Mouse (Mus musculus) macrophage (primary cell): ENCODE results near the gene Tm2d1. TPM values are rescaled to one million over a fixed set of nuclear protein-coding genes. Genes with fewer than 3 reads are reported as not detected.

Experiments
- H3K27ac ChIP-seq: fragments of 350-480 bp; formaldehyde crosslinking; 2 replicates; pipeline ENCODE4 v1.9.0; 2021
- H3K36me3 ChIP-seq: fragments of 350-480 bp; formaldehyde crosslinking; 2 replicates; pipeline ENCODE4 v1.9.0; 2021; ENCODE audit errors: inconsistent target
- H3K4me3 ChIP-seq: fragments of 350-480 bp; formaldehyde crosslinking; 2 replicates; pipeline ENCODE4 v1.9.0; 2021; ENCODE audit errors: inconsistent target
- H3K79me2 ChIP-seq: fragments of 350-480 bp; formaldehyde crosslinking; 2 replicates; pipeline ENCODE4 v1.9.0; 2021; ENCODE audit errors: inconsistent target
- WGBS: methylation state at CpG from one replicate; pipeline ENCODE4 v1.1.7; 2026; ENCODE audit warnings: inconsistent platforms; ENCODE audit not compliant: missing documents; 5-methylcytosine and 5-hydroxymethylcytosine counted together
- polyA plus RNA-seq: library from polyadenylated mRNA; stranded (reverse); fragments of 250-400 nt; gene quantifications from 3 replicates; pipeline ENCODE4 v1.2.4, GENCODE M21; 2018; ENCODE audit warnings: inconsistent platforms

Tm2d1 gene
- polyA plus RNA-seq, 1 experiment from 2014 or later, result 26.4 TPM

DNA sequence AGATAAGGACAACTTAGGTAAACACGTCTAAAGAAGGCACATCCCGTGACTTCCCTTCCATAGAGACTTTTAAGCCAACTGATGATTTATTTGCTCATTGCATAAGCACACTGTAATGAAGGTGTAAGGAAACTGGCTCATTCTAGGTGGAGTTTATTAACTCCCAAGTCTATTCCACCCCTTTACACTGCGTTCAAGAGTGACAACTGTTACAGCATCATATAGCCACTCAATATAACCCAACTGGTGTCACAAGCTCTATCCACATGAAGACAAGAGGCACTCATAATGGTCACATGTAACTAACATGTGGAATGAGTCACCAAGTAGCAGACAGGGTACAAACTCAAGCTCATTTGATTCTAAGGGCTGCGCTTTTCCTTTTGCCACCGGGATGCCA, 34.5 kb downstream of the Tm2d1 start:
- H3K36me3 ChIP-seq, result no peaks in the 10 kb centered on the region
- no peak overlapping the region for H3K27ac ChIP-seq
- 68% methylated on average over 5 of the region's 5 CpGs for WGBS
- no peaks in the 10 kb centered on the region for H3K79me2 ChIP-seq
- H3K4me3 ChIP-seq, result no peak overlapping the region

DNA sequence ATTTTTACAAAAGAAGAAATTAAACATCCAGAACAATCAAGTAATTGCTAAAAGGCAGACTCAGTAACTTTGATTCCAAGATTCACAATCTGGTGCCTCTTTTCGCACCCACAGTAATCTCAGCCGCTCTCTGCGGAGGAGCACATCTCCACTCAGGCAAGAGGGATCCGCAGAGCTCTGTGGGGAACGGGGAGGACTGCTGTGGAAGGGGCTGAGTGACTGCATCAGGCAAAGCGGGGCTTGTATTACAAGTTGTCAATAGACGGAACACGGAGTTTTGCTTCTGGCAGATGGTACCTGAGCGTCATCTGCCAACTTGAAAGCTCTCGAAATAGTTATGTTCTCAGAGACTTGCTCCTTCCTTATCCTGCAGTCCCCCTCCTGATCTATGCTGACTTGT, 37.3 kb downstream of the Tm2d1 start:
- Histone ChIP-seq H3K79me2 (no peaks in the 10 kb centered on the region), H3K36me3 (no peaks in the 10 kb centered on the region), H3K27ac (no peak overlapping the region), H3K4me3 (no peak overlapping the region)
- 97% methylated on average over 10 of the region's 10 CpGs for WGBS

DNA sequence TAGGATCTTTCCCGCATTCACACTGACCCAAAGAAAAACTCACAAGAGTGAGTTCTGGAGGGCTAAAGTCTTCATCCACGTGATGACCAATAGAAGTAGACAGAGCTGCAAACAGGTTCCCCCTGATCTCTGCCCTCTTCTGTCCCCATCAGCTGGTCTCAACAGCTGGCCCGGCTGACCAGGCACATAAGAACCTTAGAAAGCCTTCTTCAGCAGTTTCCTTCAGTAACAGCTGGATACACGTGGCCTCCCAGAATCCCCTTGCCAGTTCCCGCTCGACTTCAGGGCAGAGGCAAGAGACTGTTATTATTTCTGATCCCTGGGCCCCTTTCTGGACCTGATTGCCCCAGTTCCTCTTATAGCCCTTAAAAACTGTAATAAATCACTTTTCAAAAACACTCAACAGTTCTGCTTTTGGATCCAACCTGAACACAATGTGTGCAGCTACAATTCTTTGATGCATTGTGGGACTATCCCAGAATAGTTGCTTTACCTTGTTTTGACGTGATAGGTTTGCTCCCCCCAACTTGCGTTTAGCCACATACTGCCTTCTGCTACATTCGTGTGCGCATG, 43.0 kb downstream of the Tm2d1 start:
- 19% methylated on average over 10 of the region's 10 CpGs for WGBS
- no peak overlapping the region for H3K4me3 ChIP-seq
- H3K36me3 ChIP-seq, result no peaks in the 10 kb centered on the region

DNA sequence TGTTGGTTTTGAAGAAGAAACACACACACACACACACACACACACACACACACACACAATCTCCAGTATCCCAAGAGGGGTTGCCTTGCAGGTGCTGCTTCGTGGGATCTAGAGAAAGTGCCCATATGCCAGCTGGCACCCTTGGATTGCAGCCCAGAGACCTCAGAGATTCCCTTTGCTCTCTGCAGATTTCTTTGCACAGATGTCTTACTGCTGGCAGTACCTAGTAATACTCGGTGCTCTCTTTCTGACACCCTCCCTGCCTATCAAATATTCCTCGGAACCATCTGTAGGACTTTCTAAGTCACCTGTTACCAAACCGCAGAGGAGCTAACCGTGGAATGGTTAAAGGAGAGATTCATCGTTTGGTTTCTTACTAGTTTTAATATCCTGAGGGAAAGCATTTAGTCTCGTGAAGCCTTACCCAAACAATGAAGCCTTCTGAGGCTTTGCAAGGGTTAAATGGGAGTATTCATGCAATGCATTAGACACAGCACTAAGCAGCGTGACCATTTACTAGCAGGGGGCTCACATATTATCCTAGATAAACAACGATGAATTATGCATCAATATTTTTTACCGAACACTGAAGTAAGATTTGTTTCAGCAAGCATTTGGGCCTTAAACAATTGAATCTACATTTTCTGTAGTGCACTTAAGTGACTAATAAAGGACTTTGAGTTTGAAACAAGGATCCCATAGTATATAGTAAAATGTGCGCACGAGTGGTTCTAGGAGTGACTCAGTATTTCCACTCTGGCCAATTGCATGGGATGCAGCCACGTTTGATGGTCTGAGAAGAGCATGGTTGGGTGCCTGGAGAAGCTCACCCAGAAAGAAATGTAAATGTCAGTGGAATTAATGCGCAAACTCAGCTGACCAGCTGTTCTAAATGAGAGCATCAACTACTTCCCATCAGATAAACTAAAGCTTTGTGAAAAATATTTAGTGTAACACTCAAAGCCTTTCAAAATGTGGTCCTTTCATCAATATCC, 44.2 kb downstream of the Tm2d1 start:
- no peaks in the 10 kb centered on the region for H3K79me2 ChIP-seq
- WGBS, result 87% methylated on average over 14 of the region's 14 CpGs
- no peak overlapping the region for H3K4me3 ChIP-seq
- no peak overlapping the region for H3K27ac ChIP-seq
- H3K36me3 ChIP-seq, result no peaks in the 10 kb centered on the region

More for the DNA sequence above, 43.0 kb downstream of the Tm2d1 start:
- Histone ChIP-seq H3K27ac (no peak overlapping the region), H3K79me2 (no peaks in the 10 kb centered on the region)

DNA sequence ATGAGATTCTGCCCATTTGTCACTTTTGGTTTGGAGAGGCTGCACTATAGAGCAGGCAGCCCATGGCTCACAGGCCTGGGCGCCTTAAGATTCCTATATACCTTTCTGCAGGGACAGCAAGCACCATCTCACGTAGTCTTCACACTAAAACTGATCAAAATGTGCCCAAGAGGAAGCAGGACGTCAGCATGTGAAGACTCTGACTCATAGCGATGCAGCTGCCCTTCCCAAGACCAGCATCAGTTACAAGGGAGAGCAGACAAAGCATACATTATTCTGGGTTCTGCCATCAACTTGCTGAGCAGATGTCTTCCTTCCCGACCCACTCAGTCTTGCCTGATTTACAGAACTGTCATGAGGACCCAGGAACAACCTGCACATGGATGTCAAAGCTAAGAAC, 45.9 kb downstream of the Tm2d1 start:
- H3K79me2 ChIP-seq, result no peaks in the 10 kb centered on the region
- H3K27ac ChIP-seq, result no peak overlapping the region
- whole genome bisulfite sequencing, result 83% methylated on average over 5 of the region's 5 CpGs
- H3K4me3 ChIP-seq, result no peak overlapping the region
- H3K36me3 ChIP-seq, result no peaks in the 10 kb centered on the region

DNA sequence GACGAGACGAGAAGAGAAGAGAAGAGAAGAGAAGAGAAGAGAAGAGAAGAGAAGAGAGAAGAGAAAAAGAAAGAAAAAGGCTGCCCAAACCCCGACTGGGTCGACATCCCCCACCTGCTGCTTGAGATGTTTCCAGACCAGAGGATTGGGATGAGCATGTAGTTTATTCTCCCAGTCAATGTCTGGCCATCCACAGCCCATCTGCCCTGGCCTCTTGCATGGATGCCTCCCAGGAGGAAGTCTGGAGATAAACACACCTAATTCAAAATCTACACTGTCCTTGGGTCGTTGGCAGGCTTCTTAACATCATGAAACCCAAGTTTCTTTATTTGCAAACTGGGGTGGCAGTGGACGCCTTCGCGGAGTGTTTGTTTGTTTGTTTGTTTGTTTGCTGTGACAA, 47.4 kb downstream of the Tm2d1 start:
- 92% methylated on average over 6 of the region's 8 CpGs for WGBS
- no peaks in the 10 kb centered on the region for H3K36me3 ChIP-seq
- no peak overlapping the region for H3K27ac ChIP-seq
- H3K79me2 ChIP-seq, result no peaks in the 10 kb centered on the region
- no peak overlapping the region for H3K4me3 ChIP-seq

DNA sequence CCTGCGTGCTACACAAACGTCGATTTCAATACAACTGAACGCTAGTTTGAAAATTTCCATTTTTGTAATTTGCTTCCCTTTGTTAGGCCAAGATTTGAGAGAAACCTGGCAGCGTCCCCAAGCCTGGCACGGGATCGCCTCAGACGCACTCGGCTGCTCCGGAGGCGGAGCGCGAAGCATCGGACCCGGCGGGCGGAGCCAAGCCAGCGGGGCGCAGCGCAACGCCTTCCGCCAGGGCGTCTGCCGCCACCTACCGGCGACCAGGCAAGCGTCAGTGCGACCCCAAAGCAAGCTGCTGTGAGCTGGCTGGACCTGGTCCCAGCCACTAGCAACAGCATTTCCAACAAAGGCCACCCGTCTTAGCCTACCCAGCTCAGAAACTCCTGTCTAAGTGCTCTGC, 60.9 kb downstream of the Tm2d1 start:
- H3K4me3 ChIP-seq, result peak overlapping the region; percentile 27
- H3K79me2 ChIP-seq, result no peaks in the 10 kb centered on the region
- no peaks in the 10 kb centered on the region for H3K36me3 ChIP-seq
- WGBS, result under 1% methylated on average over 29 of the region's 29 CpGs
- no peak overlapping the region for H3K27ac ChIP-seq

DNA sequence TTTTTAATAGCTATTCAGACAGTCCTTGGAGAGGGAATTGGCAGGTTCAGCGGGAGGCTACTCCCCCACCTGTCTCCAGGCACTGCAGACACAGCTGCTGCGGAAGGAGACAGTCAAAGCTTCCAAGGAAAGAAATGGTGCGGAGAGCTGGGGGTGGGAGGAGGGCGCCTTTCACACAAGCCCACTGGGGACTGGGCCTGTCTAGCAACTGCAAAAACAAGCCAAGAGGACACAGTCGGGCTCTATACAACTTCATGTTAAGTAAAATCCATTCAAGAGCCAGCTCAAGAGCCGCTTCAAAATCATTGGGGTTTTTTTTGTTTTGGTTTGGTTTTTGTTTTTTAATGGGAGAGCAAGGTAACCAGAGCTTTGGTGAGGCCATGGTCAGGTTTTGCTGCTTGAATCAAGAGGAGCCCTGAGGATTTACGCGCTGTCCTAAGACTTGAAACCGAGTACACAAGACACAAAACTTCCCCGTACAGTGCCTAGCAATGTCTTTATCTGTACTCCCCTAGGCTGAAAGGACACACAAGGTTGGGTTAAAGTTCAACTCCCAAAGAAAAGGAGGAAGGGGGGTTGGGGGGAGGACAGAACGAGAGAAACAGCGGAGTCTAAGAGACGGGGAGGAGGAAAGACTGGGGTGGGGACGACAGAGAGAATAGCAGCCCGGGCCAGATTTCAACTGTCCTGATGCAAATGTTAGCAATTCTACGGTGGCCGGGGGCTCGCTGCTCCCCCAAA, 61.6 kb downstream of the Tm2d1 start:
- whole genome bisulfite sequencing, result 31% methylated on average over 18 of the region's 18 CpGs
- Histone ChIP-seq H3K4me3 (peak overlapping the region; percentile 27), H3K79me2 (no peaks in the 10 kb centered on the region), H3K36me3 (no peaks in the 10 kb centered on the region), H3K27ac (no peak overlapping the region)

DNA sequence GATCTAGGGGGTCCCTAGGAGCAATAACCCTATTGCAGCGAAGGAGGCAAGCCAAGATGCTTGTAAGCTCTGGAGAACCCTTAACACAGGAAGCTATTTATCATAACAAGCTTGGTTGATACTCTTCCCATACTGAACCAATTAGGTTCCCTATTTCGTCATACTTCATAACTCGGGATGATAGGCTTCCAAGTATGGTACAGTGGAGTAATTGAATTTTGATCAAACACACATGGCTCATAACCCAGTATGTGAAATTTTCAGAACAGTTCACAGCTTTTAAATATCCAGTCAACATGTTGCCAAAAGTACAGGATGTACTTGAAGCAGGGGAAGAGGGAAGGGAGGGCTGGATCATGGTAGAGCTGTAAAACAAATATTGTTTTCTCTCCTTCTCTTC, 64.3 kb downstream of the Tm2d1 start:
- no peaks in the 10 kb centered on the region for H3K79me2 ChIP-seq
- H3K36me3 ChIP-seq, result no peaks in the 10 kb centered on the region
- no peak overlapping the region for H3K27ac ChIP-seq
- no peak overlapping the region for H3K4me3 ChIP-seq
- 72% methylated on average over 3 of the region's 3 CpGs for WGBS

DNA sequence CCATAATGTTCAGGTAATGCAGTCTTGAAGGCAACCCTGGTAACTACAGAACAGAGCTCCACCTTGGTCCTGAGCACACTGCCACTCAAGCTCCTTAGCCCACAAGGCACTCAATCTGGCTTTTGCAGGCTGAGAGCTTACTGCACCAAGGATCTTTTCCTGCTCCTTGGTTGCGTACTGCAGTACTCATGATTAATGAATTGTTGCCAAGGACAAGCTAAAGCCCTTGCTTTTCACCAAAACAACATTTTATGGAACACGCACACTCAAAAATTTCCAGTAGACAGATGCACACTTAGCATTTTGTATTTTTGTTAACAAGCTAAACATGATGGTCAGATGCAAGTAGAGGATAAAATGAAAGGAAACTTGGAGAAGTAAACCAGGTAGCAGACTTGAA, 66.0 kb downstream of the Tm2d1 start:
- WGBS, result 94% methylated on average over 2 of the region's 2 CpGs
- Histone ChIP-seq H3K27ac (no peak overlapping the region), H3K4me3 (no peak overlapping the region)

More for the DNA sequence above, 66.0 kb downstream of the Tm2d1 start:
- no peaks in the 10 kb centered on the region for H3K79me2 ChIP-seq
- H3K36me3 ChIP-seq, result no peaks in the 10 kb centered on the region

Other genes starting within 250 kb of the Tm2d1 start
- 0.16 to 0.39 TPM (median 0.34 TPM) in 3 replicates for gene Patj, start 12.5 kb upstream of the Tm2d1 start, polyA plus RNA-seq